In the genomic region with DNA sequence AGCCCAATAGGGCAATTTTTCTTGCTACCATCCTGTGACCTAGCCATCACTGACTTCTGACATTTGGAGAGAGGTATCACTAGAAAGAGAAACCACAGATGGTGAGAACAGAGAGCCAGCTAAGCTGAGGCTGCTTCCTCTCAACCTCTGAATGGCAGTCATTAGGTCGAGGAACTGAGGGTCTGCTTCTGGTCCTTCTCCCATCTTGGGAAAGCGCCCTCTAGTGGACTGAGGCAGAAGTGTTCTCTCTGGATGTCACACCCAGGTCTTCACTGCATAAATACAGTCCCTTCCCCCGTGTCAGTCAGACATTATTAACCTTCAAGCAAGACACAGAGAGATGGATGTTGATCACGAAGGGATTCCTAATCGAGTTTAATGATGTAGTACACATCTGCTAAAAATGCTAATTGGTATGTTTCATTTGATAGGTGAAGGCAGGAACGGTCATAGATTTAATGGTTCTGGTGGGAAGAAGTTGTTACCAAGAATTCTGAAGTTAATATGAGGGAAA, we compare ENCODE assay signal across 8 mouse cellular contexts.
DNase-seq lines count a peak whose midpoint lies in the region; ATAC-seq and TF ChIP-seq lines count a peak whose summit lies in the region.

No protein-coding gene starts in this region.

- H3K9ac ChIP-seq in forebrain, postnatal 0 days = no peak overlapping the region
- H3K9ac ChIP-seq in forebrain, embryonic 14.5 days (ENCODE audit: low read length) = no peak overlapping the region
- no peak overlapping the region for H3K9ac ChIP-seq in neural tube, embryonic 15.5 days (replicated peaks)

- H3K4me1 ChIP-seq in forebrain, postnatal 0 days (ENCODE audit: insufficient read depth) = no peaks in the 10 kb centered on the region; the same call in 1 of the 2 replicates
- H3K4me1 ChIP-seq in forebrain, embryonic 14.5 days (ENCODE audit: control insufficient read depth, insufficient read depth, low read length) = no peaks in the 10 kb centered on the region
- peaks cover 6% of the 10 kb centered on the region for H3K4me1 ChIP-seq in neural tube, embryonic 15.5 days

- no peak overlapping the region for H3K27ac ChIP-seq in forebrain, postnatal 0 days (ENCODE audit: low read depth, low read length)
- H3K27ac ChIP-seq in forebrain, embryonic 14.5 days (ENCODE audit: low read depth, low read length) = no peak overlapping the region
- no peak overlapping the region for H3K27ac ChIP-seq in neural tube, embryonic 15.5 days (replicated peaks)

- no peaks in the 10 kb centered on the region for H3K36me3 ChIP-seq in forebrain, postnatal 0 days (ENCODE audit: insufficient read depth)
- no peaks in the 10 kb centered on the region for H3K36me3 ChIP-seq in forebrain, embryonic 14.5 days (ENCODE audit: control insufficient read depth, insufficient read depth, low read length)
- no peaks in the 10 kb centered on the region for H3K36me3 ChIP-seq in neural tube, embryonic 15.5 days

- 36% methylated on average over 6 of the region's 6 CpGs for WGBS in forebrain, postnatal 0 days
- 32% methylated on average over 6 of the region's 6 CpGs for WGBS in forebrain, embryonic 14.5 days
- WGBS in neural tube, embryonic 15.5 days = 22% methylated on average over 6 of the region's 6 CpGs

- DNase-seq in forebrain, postnatal 0 days = no peak
- no peak for DNase-seq in forebrain, embryonic 14.5 days (ENCODE audit: low spot score)
- peak; percentile 68 for DNase-seq in neural tube, embryonic 10.5 days (ENCODE audit: extremely low spot score, low spot score)
- peak; percentile 41 for DNase-seq in lung, postnatal 36 days
- DNase-seq in right cerebral cortex, adult 18-20 months = no peak

- H3K4me3 ChIP-seq in forebrain, postnatal 0 days (ENCODE audit: low read depth, low read length) = no peak overlapping the region
- no peak overlapping the region for H3K4me3 ChIP-seq in forebrain, embryonic 14.5 days (ENCODE audit: low read depth, low read length)
- H3K4me3 ChIP-seq in neural tube, embryonic 15.5 days (replicated peaks) = no peak overlapping the region

- no peak overlapping the region for H3K4me2 ChIP-seq in forebrain, postnatal 0 days (ENCODE audit: low read depth)
- H3K4me2 ChIP-seq in forebrain, embryonic 14.5 days (ENCODE audit: low read length) = no peak overlapping the region
- H3K4me2 ChIP-seq in neural tube, embryonic 15.5 days = no peak overlapping the region

- peak; percentile 67 for TF ChIP-seq CTCF in forebrain, postnatal 0 days (IDR thresholded peaks at IDR 0.05; ENCODE audit: low read depth)

- no peaks in the 10 kb centered on the region for H3K9me3 ChIP-seq in forebrain, postnatal 0 days (ENCODE audit: low read length)
- no peaks in the 10 kb centered on the region for H3K9me3 ChIP-seq in forebrain, embryonic 14.5 days (replicated peaks; ENCODE audit: control insufficient read depth, low read length)
- H3K9me3 ChIP-seq in neural tube, embryonic 15.5 days (replicated peaks) = no peaks in the 10 kb centered on the region

- no peak for ATAC-seq in forebrain, postnatal 0 days
- ATAC-seq in forebrain, embryonic 14.5 days = no peak
- no peak for ATAC-seq in neural tube, embryonic 15.5 days (ENCODE audit: low FRiP score)
- peak; percentile 62 for ATAC-seq in common myeloid progenitor, adult 5-6 weeks (replicated peaks; ENCODE audit: low read depth, poor library complexity, severe bottlenecking)
- ATAC-seq in activated CD4-positive, CD25-positive, alpha-beta regulatory T cell, adult 4 months = no peak

- no peaks in the 10 kb centered on the region for H3K27me3 ChIP-seq in forebrain, postnatal 0 days (ENCODE audit: insufficient read depth, low read length)
- no peaks in the 10 kb centered on the region for H3K27me3 ChIP-seq in forebrain, embryonic 14.5 days (replicated peaks; ENCODE audit: control insufficient read depth, insufficient read depth, low read length)
- H3K27me3 ChIP-seq in neural tube, embryonic 15.5 days (replicated peaks) = peaks cover 2% of the 10 kb centered on the region; the same call in 1 of the 2 replicates

Comparison
In these comparisons a context has a peak if more than half of its experiments do, and no peak if none do; other contexts are left out.
1. DNase-seq: peak in neural tube, embryonic 10.5 days (single experiment) and lung, postnatal 36 days (single experiment); none in forebrain, postnatal 0 days (single experiment), forebrain, embryonic 14.5 days (single experiment) and right cerebral cortex, adult 18-20 months (single experiment).